Mouse (Mus musculus) heart, embryonic 15.5 days (tissue): ENCODE results near the gene Pmm1. TPM values are rescaled to one million over a fixed set of nuclear protein-coding genes. Genes with fewer than 3 reads are reported as not detected.
"Not testable (repeated sequence)": the region's sequence is repeated elsewhere in the genome, so short reads cannot be mapped to it uniquely, and the experiment has no call there.

Source experiments
- ATAC-seq: fragments of 200-750 bp; cut with Nextera tagmentation; replicated peaks from 2 replicates; pipeline ENCODE4 v1.8.0; 2017; ENCODE audit warnings: low read depth, moderate TSS enrichment; ENCODE audit not compliant: insufficient number of reproducible peaks, insufficient read depth, low FRiP score
- H3K27ac ChIP-seq: fragments of 300-500 bp; sonication (generic); 2 replicates; pipeline ENCODE4 v1.5.1; 2015; ENCODE audit warnings: mild to moderate bottlenecking, inconsistent platforms
- H3K27me3 ChIP-seq: fragments of 300-500 bp; sonication (generic); 2 replicates; pipeline ENCODE4 v1.6.1; 2015; ENCODE audit warnings: inconsistent platforms
- H3K36me3 ChIP-seq: fragments of 300-500 bp; sonication (generic); 2 replicates; pipeline ENCODE4 v1.6.1; 2015; ENCODE audit warnings: mild to moderate bottlenecking, inconsistent platforms
- H3K4me1 ChIP-seq: fragments of 300-500 bp; sonication (generic); replicated peaks from 2 replicates; pipeline ENCODE4 v1.6.1; 2015; ENCODE audit warnings: inconsistent platforms
- H3K4me2 ChIP-seq: fragments of 300-500 bp; sonication (generic); 2 replicates; pipeline ENCODE4 v1.6.1; 2015; ENCODE audit warnings: inconsistent platforms, mild to moderate bottlenecking, moderate library complexity
- H3K4me3 ChIP-seq: fragments of 300-500 bp; sonication (generic); 2 replicates; pipeline ENCODE4 v1.5.1; 2015; ENCODE audit warnings: mild to moderate bottlenecking, inconsistent platforms
- H3K9ac ChIP-seq: fragments of 300-500 bp; sonication (generic); 2 replicates; pipeline ENCODE4 v1.6.1; 2015; ENCODE audit warnings: mild to moderate bottlenecking, inconsistent platforms
- H3K9me3 ChIP-seq: fragments of 300-500 bp; sonication (generic); replicated peaks from 2 replicates; pipeline ENCODE4 v1.6.1; 2016; ENCODE audit warnings: inconsistent platforms
- WGBS: fragments of 180-500 bp; shearing (Covaris S2); methylation state at CpG from one replicate; pipeline ENCODE4 v1.1.7; 2015; ENCODE audit warnings: mixed read lengths; 5-methylcytosine and 5-hydroxymethylcytosine counted together
- polyA plus RNA-seq: library from polyadenylated mRNA; unstranded; fragments of >200 nt; fragmentation: Nextera tagmentation; extraction: Ambion mirVana; gene quantifications from 2 replicates; pipeline ENCODE4 v1.2.1, GENCODE M21; 2015

Pmm1 gene
- polyA plus RNA-seq, 1 experiment from 2014 or later: 18.1 TPM

GRCm38 (mm10) chr15:81925760-81926445, 34.8 kb downstream of the Pmm1 start, which contains the start of gene Polr3h:
TSS of gene Polr3h (minus strand) at chr15:81926240.
- Histone ChIP-seq H3K4me3 (peak within 1 kb of the TSS; percentile 81), H3K9me3 (no peaks in the 10 kb centered on the region), H3K36me3 (no peaks in the 10 kb centered on the region), H3K4me2 (peak within 1 kb of the TSS; percentile 98), H3K9ac (peak within 1 kb of the TSS; percentile 77), H3K27ac (peak within 1 kb of the TSS; percentile 64; the same call in 1 of the 2 replicates), H3K27me3 (no peaks in the 10 kb centered on the region), H3K4me1 (peaks cover 25% of the 10 kb centered on the region)
- peak; percentile 96 for ATAC-seq
- under 1% methylated on average over 54 of the region's 54 CpGs for WGBS

GRCm38 (mm10) chr15:81924933-81925332, 35.8 kb downstream of the Pmm1 start:
- H3K27me3 ChIP-seq: no peaks in the 10 kb centered on the region
- no peak overlapping the region for H3K27ac ChIP-seq
- no peaks in the 10 kb centered on the region for H3K9me3 ChIP-seq
- no peak for ATAC-seq
- H3K4me3 ChIP-seq: peak overlapping the region; percentile 81
- peaks cover 25% of the 10 kb centered on the region for H3K4me1 ChIP-seq
- H3K36me3 ChIP-seq: no peaks in the 10 kb centered on the region
- H3K4me2 ChIP-seq: peak overlapping the region; percentile 98
- WGBS: 78% methylated on average over 11 of the region's 11 CpGs
- peak overlapping the region; percentile 77; the same call in 1 of the 2 replicates for H3K9ac ChIP-seq

GRCm38 (mm10) chr15:81921255-81921654, 39.5 kb downstream of the Pmm1 start:
- Histone ChIP-seq H3K27me3 (no peaks in the 10 kb centered on the region), H3K9me3 (no peaks in the 10 kb centered on the region), H3K4me3 (no peak overlapping the region), H3K27ac (no peak overlapping the region), H3K36me3 (no peaks in the 10 kb centered on the region; the same call in 1 of the 2 replicates), H3K9ac (no peak overlapping the region), H3K4me1 (peaks cover 18% of the 10 kb centered on the region), H3K4me2 (no peak overlapping the region)
- ATAC-seq: no peak
- WGBS: 70% methylated on average over 5 of the region's 5 CpGs

- Histone ChIP-seq H3K27me3 (no peaks in the 10 kb centered on the region), H3K9ac (no peak overlapping the region), H3K36me3 (peaks cover 5% of the 10 kb centered on the region; the same call in 1 of the 2 replicates), H3K27ac (no peak overlapping the region), H3K4me1 (peaks cover 14% of the 10 kb centered on the region), H3K9me3 (no peaks in the 10 kb centered on the region), H3K4me3 (no peak overlapping the region), H3K4me2 (no peak overlapping the region)
- WGBS: 75% methylated on average over 10 of the region's 10 CpGs
- ATAC-seq: no peak
These were observed 40.0 kb downstream of the Pmm1 start for GRCm38 (mm10) chr15:81920546-81921217.

- Histone ChIP-seq H3K36me3 (peaks cover 22% of the 10 kb centered on the region), H3K4me2 (no peak overlapping the region), H3K4me3 (no peak overlapping the region), H3K9me3 (no peaks in the 10 kb centered on the region), H3K9ac (no peak overlapping the region), H3K27me3 (no peaks in the 10 kb centered on the region), H3K4me1 (no peaks in the 10 kb centered on the region; the same call in 1 of the 2 replicates), H3K27ac (no peak overlapping the region)
- ATAC-seq: no peak
- 67% methylated on average over 5 of the region's 5 CpGs for WGBS
These were observed 41.7 kb downstream of the Pmm1 start for GRCm38 (mm10) chr15:81919062-81919461.

GRCm38 (mm10) chr15:81917621-81918463, 42.9 kb downstream of the Pmm1 start:
- Histone ChIP-seq H3K36me3 (peaks cover 34% of the 10 kb centered on the region), H3K4me2 (no peak overlapping the region), H3K27me3 (no peaks in the 10 kb centered on the region), H3K9me3 (no peaks in the 10 kb centered on the region), H3K4me1 (no peaks in the 10 kb centered on the region; the same call in 1 of the 2 replicates), H3K27ac (no peak overlapping the region), H3K9ac (no peak overlapping the region), H3K4me3 (no peak overlapping the region)
- 56% methylated on average over 6 of the region's 6 CpGs for WGBS
- peak; percentile 45; the same call in 1 of the 2 replicates for ATAC-seq

- Histone ChIP-seq H3K4me3 (no peak overlapping the region), H3K36me3 (peaks cover 40% of the 10 kb centered on the region), H3K27me3 (no peaks in the 10 kb centered on the region), H3K4me2 (no peak overlapping the region), H3K27ac (no peak overlapping the region), H3K9me3 (no peaks in the 10 kb centered on the region), H3K9ac (no peak overlapping the region), H3K4me1 (no peaks in the 10 kb centered on the region; the same call in 1 of the 2 replicates)
- 82% methylated on average over 12 of the region's 12 CpGs for WGBS
- no peak for ATAC-seq
These were observed 43.5 kb downstream of the Pmm1 start for GRCm38 (mm10) chr15:81917201-81917600.

GRCm38 (mm10) chr15:81915663-81916062, 45.1 kb downstream of the Pmm1 start:
- no peak overlapping the region for H3K9ac ChIP-seq
- H3K36me3 ChIP-seq: peaks cover 54% of the 10 kb centered on the region
- no peaks in the 10 kb centered on the region; the same call in 1 of the 2 replicates for H3K4me1 ChIP-seq
- H3K4me3 ChIP-seq: no peak overlapping the region
- H3K4me2 ChIP-seq: no peak overlapping the region
- WGBS: 69% methylated on average over 5 of the region's 5 CpGs
- no peak for ATAC-seq
- no peaks in the 10 kb centered on the region for H3K9me3 ChIP-seq
- H3K27me3 ChIP-seq: no peaks in the 10 kb centered on the region
- no peak overlapping the region for H3K27ac ChIP-seq

GRCm38 (mm10) chr15:81914668-81915067, 46.1 kb downstream of the Pmm1 start:
- H3K4me2 ChIP-seq: no peak overlapping the region
- no peak overlapping the region for H3K9ac ChIP-seq
- WGBS: 72% methylated on average over 5 of the region's 5 CpGs
- no peaks in the 10 kb centered on the region for H3K27me3 ChIP-seq
- H3K27ac ChIP-seq: no peak overlapping the region
- ATAC-seq: no peak
- no peak overlapping the region for H3K4me3 ChIP-seq
- H3K4me1 ChIP-seq: no peaks in the 10 kb centered on the region; the same call in 1 of the 2 replicates
- peaks cover 64% of the 10 kb centered on the region for H3K36me3 ChIP-seq
- H3K9me3 ChIP-seq: no peaks in the 10 kb centered on the region

GRCm38 (mm10) chr15:81912498-81912897, 48.2 kb downstream of the Pmm1 start:
- Histone ChIP-seq H3K27ac (no peak overlapping the region), H3K4me2 (no peak overlapping the region), H3K27me3 (no peaks in the 10 kb centered on the region), H3K4me1 (no peaks in the 10 kb centered on the region), H3K36me3 (peaks cover 84% of the 10 kb centered on the region), H3K9me3 (no peaks in the 10 kb centered on the region), H3K9ac (no peak overlapping the region), H3K4me3 (no peak overlapping the region)
- no peak for ATAC-seq
- WGBS: 57% methylated on average over 2 of the region's 2 CpGs

- H3K9me3 ChIP-seq, H3K27me3 ChIP-seq, H3K4me2 ChIP-seq, H3K4me3 ChIP-seq, H3K27ac ChIP-seq, H3K4me1 ChIP-seq, ATAC-seq, H3K9ac ChIP-seq: not testable (repeated sequence)
- WGBS: 83% methylated on average over 4 of the region's 4 CpGs
- peaks cover 95% of the 10 kb centered on the region for H3K36me3 ChIP-seq
These were observed 52.0 kb downstream of the Pmm1 start for GRCm38 (mm10) chr15:81908767-81909166.
